Mouse (Mus musculus) heart, adult 8-10 months (tissue): Measurements from ENCODE around the gene Spon1. TPM values are rescaled to one million over a fixed set of nuclear protein-coding genes. Genes with fewer than 3 reads are reported as not detected.

ENCODE experiments used
- DNase-seq: peaks from one replicate; pipeline ENCODE4 v3.0.0; 2022; ENCODE audit warnings: low spot score
- total RNA-seq, 4 experiments: library from RNA; stranded (reverse); gene quantifications; 2 replicates each; pipeline ENCODE4 v1.2.4; 2022

The Spon1 gene
- total RNA-seq, 4 experiments from 2014 or later = 7.6 to 12.9 (median 11.5) TPM

GRCm38 (mm10) chr7:114086021-114086710, 320.4 kb downstream of the Spon1 start:
- no peak for DNase-seq

- DNase-seq = no peak
Measured at GRCm38 (mm10) chr7:114087341-114087740, 321.5 kb downstream of the Spon1 start.

- DNase-seq = no peak
Measured at GRCm38 (mm10) chr7:114087986-114088385, 322.2 kb downstream of the Spon1 start.

- DNase-seq = no peak
Measured at GRCm38 (mm10) chr7:114088918-114089317, 323.1 kb downstream of the Spon1 start.

- no peak for DNase-seq
Measured at GRCm38 (mm10) chr7:114090231-114090630, 324.4 kb downstream of the Spon1 start.

GRCm38 (mm10) chr7:114090892-114091545, 325.2 kb downstream of the Spon1 start:
- DNase-seq = no peak
